Comparison of ENCODE assay signal across 16 mouse cellular contexts in genomic region chr4:131685544-131685943, GRCm38 (mm10).
"Had no signal": no experiment of that assay in that cellular context is flagged by ENCODE, and none has a peak within 500 bp of the region (broad histone marks: within the 10 kb centered on the region; RNA-seq: fewer than 3 reads in every experiment).

No protein-coding gene starts in this region.

- H3K4me2 ChIP-seq: liver, embryonic 15.5 days; lung, embryonic 15.5 days; midbrain, embryonic 11.5 days; midbrain, embryonic 13.5 days; midbrain, embryonic 15.5 days; neural tube, embryonic 12.5 days; stomach, embryonic 15.5 days had no signal

- H3K4me1 ChIP-seq: liver, embryonic 15.5 days; lung, embryonic 15.5 days; megakaryocyte, embryonic 14.5 days; midbrain, embryonic 13.5 days; midbrain, embryonic 15.5 days; neural tube, embryonic 12.5 days; stomach, embryonic 15.5 days had no signal

- H3K27ac ChIP-seq: liver, embryonic 15.5 days; lung, embryonic 15.5 days; macrophage; midbrain, embryonic 13.5 days; midbrain, embryonic 15.5 days; neural tube, embryonic 12.5 days; stomach, embryonic 15.5 days had no signal

- H3K9me3 ChIP-seq: liver, embryonic 15.5 days; lung, embryonic 15.5 days; midbrain, embryonic 13.5 days; midbrain, embryonic 15.5 days; neural tube, embryonic 12.5 days; stomach, embryonic 15.5 days had no signal

- H3K27me3 ChIP-seq: liver, embryonic 15.5 days; lung, embryonic 15.5 days; midbrain, embryonic 13.5 days; midbrain, embryonic 15.5 days; neural tube, embryonic 12.5 days; stomach, embryonic 15.5 days had no signal

- H3K9ac ChIP-seq: liver, embryonic 15.5 days; liver, postnatal 0 days; lung, embryonic 15.5 days; midbrain, embryonic 13.5 days; midbrain, embryonic 15.5 days; neural tube, embryonic 12.5 days; stomach, embryonic 15.5 days had no signal

- ATAC-seq: liver, postnatal 0 days; lung, postnatal 0 days; midbrain, embryonic 13.5 days; midbrain, embryonic 15.5 days had no signal

- H3K4me3 ChIP-seq: liver, embryonic 15.5 days; lung, embryonic 15.5 days; megakaryocyte, embryonic 14.5 days; midbrain, embryonic 13.5 days; midbrain, embryonic 15.5 days; neural tube, embryonic 12.5 days; stomach, embryonic 15.5 days had no signal

- DNase-seq: liver, postnatal 0 days; lung, adult 2 months; right cerebral cortex, postnatal 14 days; thymus, adult 18-20 months; thymus, postnatal 14 days; thymus, postnatal 36 days had no signal

- H3K36me3 ChIP-seq: liver, embryonic 15.5 days; lung, embryonic 15.5 days; midbrain, embryonic 13.5 days; midbrain, embryonic 15.5 days; neural tube, embryonic 12.5 days; stomach, embryonic 15.5 days had no signal
